Mouse (Mus musculus): ENCODE data around the gene Pom121. TPM values are rescaled to one million over a fixed set of nuclear protein-coding genes. Genes with fewer than 3 reads are reported as not detected.
"Not testable (repeated sequence)": the region's sequence is repeated elsewhere in the genome, so short reads cannot be mapped to it uniquely, and the experiment has no call there.

The Pom121 gene
- total RNA-seq, 2 experiments from 2014 or later: 7.8 to 9.3 TPM

GRCm38 (mm10) chr5:135371195-135371594 is 23.2 kb downstream of the Pom121 start:
- DNase-seq: no peak
- intact Hi-C loops (cut with DNase I; ENCODE audit: low total_unique reads): no loop called here

GRCm38 (mm10) chr5:135369787-135370654 is 24.3 kb downstream of the Pom121 start, which contains the start of gene Nsun5:
Gene Nsun5, plus strand, starts transcription at chr5:135369953.
- intact Hi-C loops (cut with DNase I; ENCODE audit: low total_unique reads): no loop called here
- DNase-seq: peak; percentile 95

GRCm38 (mm10) chr5:135369196-135369595 is 25.1 kb downstream of the Pom121 start:
- intact Hi-C loops (cut with DNase I; ENCODE audit: low total_unique reads); DNase-seq: not testable (repeated sequence)

- no peak for DNase-seq
- intact Hi-C loops (cut with DNase I; ENCODE audit: low total_unique reads): no loop called here
Measured at GRCm38 (mm10) chr5:135368312-135368711, 26.0 kb downstream of the Pom121 start.

GRCm38 (mm10) chr5:135367841-135368240 is 26.5 kb downstream of the Pom121 start:
- no peak for DNase-seq
- intact Hi-C loops (cut with DNase I; ENCODE audit: low total_unique reads): no loop called here

GRCm38 (mm10) chr5:135363540-135363939 is 30.8 kb downstream of the Pom121 start:
- DNase-seq: no peak
- intact Hi-C loops (cut with DNase I; ENCODE audit: low total_unique reads): no loop called here

- DNase-seq: no peak
- intact Hi-C loops (cut with DNase I; ENCODE audit: low total_unique reads): no loop called here
Measured at GRCm38 (mm10) chr5:135362572-135362971, 31.8 kb downstream of the Pom121 start.

GRCm38 (mm10) chr5:135359772-135360171 is 34.6 kb downstream of the Pom121 start:
- intact Hi-C loops (cut with DNase I; ENCODE audit: low total_unique reads): no loop called here
- DNase-seq: no peak

GRCm38 (mm10) chr5:135357556-135357955 is 36.8 kb downstream of the Pom121 start:
- intact Hi-C loops (cut with DNase I; ENCODE audit: low total_unique reads): no loop called here
- DNase-seq: no peak

GRCm38 (mm10) chr5:135356090-135356489 is 38.3 kb downstream of the Pom121 start:
- intact Hi-C loops (cut with DNase I; ENCODE audit: low total_unique reads): no loop called here
- no peak for DNase-seq

- no peak for DNase-seq
- intact Hi-C loops (cut with DNase I; ENCODE audit: low total_unique reads): no loop called here
Measured at GRCm38 (mm10) chr5:135353564-135353963, 40.8 kb downstream of the Pom121 start.

GRCm38 (mm10) chr5:135352995-135353394 is 41.4 kb downstream of the Pom121 start, which contains the start of gene Trim50:
Gene Trim50, plus strand, starts transcription at chr5:135353295.
- no peak for DNase-seq
- intact Hi-C loops (cut with DNase I; ENCODE audit: low total_unique reads): no loop called here

- intact Hi-C loops (cut with DNase I; ENCODE audit: low total_unique reads): no loop called here
- DNase-seq: no peak
Measured at GRCm38 (mm10) chr5:135351606-135352005, 42.7 kb downstream of the Pom121 start.

- intact Hi-C loops (cut with DNase I; ENCODE audit: low total_unique reads): no loop called here
- DNase-seq: no peak
Measured at GRCm38 (mm10) chr5:135349862-135350261, 44.5 kb downstream of the Pom121 start, which contains the start of gene Fkbp6. Gene Fkbp6, minus strand, starts transcription at chr5:135350044.

GRCm38 (mm10) chr5:135347511-135348011 is 46.8 kb downstream of the Pom121 start:
- no peak for DNase-seq
- intact Hi-C loops (cut with DNase I; ENCODE audit: low total_unique reads): no loop called here

- DNase-seq: no peak
- intact Hi-C loops (cut with DNase I; ENCODE audit: low total_unique reads): no loop called here
Measured at GRCm38 (mm10) chr5:135346430-135346829, 47.9 kb downstream of the Pom121 start.

- DNase-seq: no peak
- intact Hi-C loops (cut with DNase I; ENCODE audit: low total_unique reads): no loop called here
Measured at GRCm38 (mm10) chr5:135345989-135346388, 48.4 kb downstream of the Pom121 start.

- no peak for DNase-seq
- intact Hi-C loops (cut with DNase I; ENCODE audit: low total_unique reads): no loop called here
Measured at GRCm38 (mm10) chr5:135337575-135337974, 56.8 kb downstream of the Pom121 start.

- intact Hi-C loops (cut with DNase I; ENCODE audit: low total_unique reads): no loop called here
- no peak for DNase-seq
Measured at GRCm38 (mm10) chr5:135331161-135331560, 63.2 kb downstream of the Pom121 start.

- no peak for DNase-seq
- intact Hi-C loops (cut with DNase I; ENCODE audit: low total_unique reads): no loop called here
Measured at GRCm38 (mm10) chr5:135330201-135330600, 64.1 kb downstream of the Pom121 start.

GRCm38 (mm10) chr5:135329471-135329870 is 64.9 kb downstream of the Pom121 start:
- no peak for DNase-seq

More at GRCm38 (mm10) chr5:135329471-135329870, 64.9 kb downstream of the Pom121 start:
- intact Hi-C loops (cut with DNase I; ENCODE audit: low total_unique reads): no loop called here

Measured in gastrocnemius, postnatal 14 days (tissue).